Mouse (Mus musculus): ENCODE data around the gene Klhl22. TPM values are rescaled to one million over a fixed set of nuclear protein-coding genes. Genes with fewer than 3 reads are reported as not detected.

The Klhl22 gene
- polyA plus RNA-seq (2015; fragmentation: Nextera tagmentation; extraction: Ambion mirVana) = 56.5 and 59.2 TPM in 2 replicates

GRCm38 (mm10) chr16:17759344-17759773 lies at the start of gene Klhl22:
Gene Klhl22, plus strand, starts transcription at chr16:17759618.
- peak within 1 kb of the TSS; percentile 91 for H3K27ac ChIP-seq (ENCODE audit: low read length)
- peak; percentile 90 for ATAC-seq
- 1% methylated on average over 28 of the region's 28 CpGs for WGBS

GRCm38 (mm10) chr16:17717791-17718190 lies 41.6 kb upstream of the Klhl22 start:
- no peaks in the 10 kb centered on the region for H3K27me3 ChIP-seq (replicated peaks; ENCODE audit: control insufficient read depth, insufficient read depth, low read length)
- 92% methylated on average over 1 of the region's 1 CpGs for WGBS
- no peaks in the 10 kb centered on the region; the same call in 1 of the 2 replicates for H3K36me3 ChIP-seq (ENCODE audit: control insufficient read depth, insufficient read depth, low read length)
- no peak overlapping the region for H3K4me2 ChIP-seq (ENCODE audit: low read depth, low read length)
- no peak overlapping the region for H3K4me3 ChIP-seq (ENCODE audit: low read length)
- H3K27ac ChIP-seq (ENCODE audit: low read length) = no peak overlapping the region
- H3K9me3 ChIP-seq (ENCODE audit: control insufficient read depth, low read length) = no peaks in the 10 kb centered on the region
- no peak for ATAC-seq
- H3K4me1 ChIP-seq (ENCODE audit: control insufficient read depth, insufficient read depth, low read length) = peaks cover 13% of the 10 kb centered on the region
- no peak overlapping the region for H3K9ac ChIP-seq (ENCODE audit: low read depth, low read length)

More at GRCm38 (mm10) chr16:17759344-17759773, at the start of gene Klhl22:
- Histone ChIP-seq H3K27me3 (replicated peaks; ENCODE audit: control insufficient read depth, insufficient read depth, low read length) (no peaks in the 10 kb centered on the region), H3K4me1 (ENCODE audit: control insufficient read depth, insufficient read depth, low read length) (peaks cover 24% of the 10 kb centered on the region), H3K9ac (ENCODE audit: low read depth, low read length) (peak within 1 kb of the TSS; percentile 93), H3K4me2 (ENCODE audit: low read depth, low read length) (peak within 1 kb of the TSS; percentile 94), H3K9me3 (ENCODE audit: control insufficient read depth, low read length) (no peaks in the 10 kb centered on the region), H3K36me3 (ENCODE audit: control insufficient read depth, insufficient read depth, low read length) (no peaks in the 10 kb centered on the region), H3K4me3 (ENCODE audit: low read length) (peak within 1 kb of the TSS; percentile 73)

GRCm38 (mm10) chr16:17721114-17721808 lies 38.2 kb upstream of the Klhl22 start:
- 64% methylated on average over 9 of the region's 9 CpGs for WGBS
- no peak overlapping the region for H3K27ac ChIP-seq (ENCODE audit: low read length)
- peak overlapping the region; percentile 67 for H3K4me3 ChIP-seq (ENCODE audit: low read length)
- no peaks in the 10 kb centered on the region for H3K27me3 ChIP-seq (replicated peaks; ENCODE audit: control insufficient read depth, insufficient read depth, low read length)
- peaks cover 13% of the 10 kb centered on the region for H3K4me1 ChIP-seq (ENCODE audit: control insufficient read depth, insufficient read depth, low read length)
- H3K9me3 ChIP-seq (ENCODE audit: control insufficient read depth, low read length) = no peaks in the 10 kb centered on the region
- H3K9ac ChIP-seq (ENCODE audit: low read depth, low read length) = peak overlapping the region; percentile 80
- peak overlapping the region; percentile 81 for H3K4me2 ChIP-seq (ENCODE audit: low read depth, low read length)
- H3K36me3 ChIP-seq (ENCODE audit: control insufficient read depth, insufficient read depth, low read length) = no peaks in the 10 kb centered on the region
- no peak for ATAC-seq

GRCm38 (mm10) chr16:17721822-17722460 lies 37.5 kb upstream of the Klhl22 start:
- Histone ChIP-seq H3K4me3 (ENCODE audit: low read length) (peak overlapping the region; percentile 67), H3K4me1 (ENCODE audit: control insufficient read depth, insufficient read depth, low read length) (peaks cover 13% of the 10 kb centered on the region), H3K27me3 (replicated peaks; ENCODE audit: control insufficient read depth, insufficient read depth, low read length) (no peaks in the 10 kb centered on the region), H3K4me2 (ENCODE audit: low read depth, low read length) (peak overlapping the region; percentile 81), H3K9me3 (ENCODE audit: control insufficient read depth, low read length) (no peaks in the 10 kb centered on the region), H3K9ac (ENCODE audit: low read depth, low read length) (peak overlapping the region; percentile 80), H3K27ac (ENCODE audit: low read length) (peak overlapping the region; percentile 83), H3K36me3 (ENCODE audit: control insufficient read depth, insufficient read depth, low read length) (no peaks in the 10 kb centered on the region)
- peak; percentile 64 for ATAC-seq
- WGBS = 4% methylated on average over 10 of the region's 10 CpGs

- no peaks in the 10 kb centered on the region for H3K27me3 ChIP-seq (replicated peaks; ENCODE audit: control insufficient read depth, insufficient read depth, low read length)
These were observed 36.7 kb upstream of the Klhl22 start for GRCm38 (mm10) chr16:17722461-17723324.

GRCm38 (mm10) chr16:17723325-17723626 lies 36.1 kb upstream of the Klhl22 start:
- no peaks in the 10 kb centered on the region for H3K27me3 ChIP-seq (replicated peaks; ENCODE audit: control insufficient read depth, insufficient read depth, low read length)
- no peak overlapping the region; the same call in 1 of the 2 replicates for H3K4me2 ChIP-seq (ENCODE audit: low read depth, low read length)
- no peaks in the 10 kb centered on the region for H3K9me3 ChIP-seq (ENCODE audit: control insufficient read depth, low read length)
- no peak overlapping the region for H3K9ac ChIP-seq (ENCODE audit: low read depth, low read length)
- peaks cover 13% of the 10 kb centered on the region for H3K4me1 ChIP-seq (ENCODE audit: control insufficient read depth, insufficient read depth, low read length)
- WGBS = 76% methylated on average over 1 of the region's 1 CpGs
- no peak for ATAC-seq
- H3K36me3 ChIP-seq (ENCODE audit: control insufficient read depth, insufficient read depth, low read length) = no peaks in the 10 kb centered on the region
- H3K27ac ChIP-seq (ENCODE audit: low read length) = no peak overlapping the region
- H3K4me3 ChIP-seq (ENCODE audit: low read length) = no peak overlapping the region

More at GRCm38 (mm10) chr16:17722461-17723324, 36.7 kb upstream of the Klhl22 start:
- Histone ChIP-seq H3K4me3 (ENCODE audit: low read length) (peak overlapping the region; percentile 67), H3K36me3 (ENCODE audit: control insufficient read depth, insufficient read depth, low read length) (no peaks in the 10 kb centered on the region), H3K4me2 (ENCODE audit: low read depth, low read length) (peak overlapping the region; percentile 81), H3K9ac (ENCODE audit: low read depth, low read length) (peak overlapping the region; percentile 80), H3K4me1 (ENCODE audit: control insufficient read depth, insufficient read depth, low read length) (peaks cover 13% of the 10 kb centered on the region), H3K27ac (ENCODE audit: low read length) (peak overlapping the region; percentile 83), H3K9me3 (ENCODE audit: control insufficient read depth, low read length) (no peaks in the 10 kb centered on the region)
- peak; percentile 92 for ATAC-seq
- 1% methylated on average over 44 of the region's 44 CpGs for whole genome bisulfite sequencing

- H3K27ac ChIP-seq (ENCODE audit: low read length) = no peak overlapping the region
- no peak for ATAC-seq
- H3K9ac ChIP-seq (ENCODE audit: low read depth, low read length) = no peak overlapping the region
- H3K4me3 ChIP-seq (ENCODE audit: low read length) = no peak overlapping the region
- WGBS = 96% methylated on average over 3 of the region's 3 CpGs
- no peaks in the 10 kb centered on the region for H3K36me3 ChIP-seq (ENCODE audit: control insufficient read depth, insufficient read depth, low read length)
- H3K4me1 ChIP-seq (ENCODE audit: control insufficient read depth, insufficient read depth, low read length) = peaks cover 13% of the 10 kb centered on the region
- H3K4me2 ChIP-seq (ENCODE audit: low read depth, low read length) = no peak overlapping the region
- no peaks in the 10 kb centered on the region for H3K27me3 ChIP-seq (replicated peaks; ENCODE audit: control insufficient read depth, insufficient read depth, low read length)
- no peaks in the 10 kb centered on the region for H3K9me3 ChIP-seq (ENCODE audit: control insufficient read depth, low read length)
These were observed 35.0 kb upstream of the Klhl22 start for GRCm38 (mm10) chr16:17724448-17724847.

- Histone ChIP-seq H3K9ac (ENCODE audit: low read depth, low read length) (no peak overlapping the region), H3K9me3 (ENCODE audit: control insufficient read depth, low read length) (no peaks in the 10 kb centered on the region), H3K4me1 (ENCODE audit: control insufficient read depth, insufficient read depth, low read length) (no peaks in the 10 kb centered on the region; the same call in 1 of the 2 replicates), H3K4me2 (ENCODE audit: low read depth, low read length) (no peak overlapping the region), H3K36me3 (ENCODE audit: control insufficient read depth, insufficient read depth, low read length) (no peaks in the 10 kb centered on the region), H3K27me3 (replicated peaks; ENCODE audit: control insufficient read depth, insufficient read depth, low read length) (no peaks in the 10 kb centered on the region), H3K4me3 (ENCODE audit: low read length) (no peak overlapping the region), H3K27ac (ENCODE audit: low read length) (no peak overlapping the region)
- peak; percentile 39; the same call in 1 of the 2 replicates for ATAC-seq
- WGBS = 15% methylated on average over 5 of the region's 5 CpGs
These were observed 32.1 kb upstream of the Klhl22 start for GRCm38 (mm10) chr16:17727179-17727861.

All from intestine, embryonic 16.5 days (tissue).